Mouse (Mus musculus): ENCODE data around the gene Car7.
"Not testable (repeated sequence)": the region's sequence is repeated elsewhere in the genome, so short reads cannot be mapped to it uniquely, and the experiment has no call there.

Car7 gene

DNA sequence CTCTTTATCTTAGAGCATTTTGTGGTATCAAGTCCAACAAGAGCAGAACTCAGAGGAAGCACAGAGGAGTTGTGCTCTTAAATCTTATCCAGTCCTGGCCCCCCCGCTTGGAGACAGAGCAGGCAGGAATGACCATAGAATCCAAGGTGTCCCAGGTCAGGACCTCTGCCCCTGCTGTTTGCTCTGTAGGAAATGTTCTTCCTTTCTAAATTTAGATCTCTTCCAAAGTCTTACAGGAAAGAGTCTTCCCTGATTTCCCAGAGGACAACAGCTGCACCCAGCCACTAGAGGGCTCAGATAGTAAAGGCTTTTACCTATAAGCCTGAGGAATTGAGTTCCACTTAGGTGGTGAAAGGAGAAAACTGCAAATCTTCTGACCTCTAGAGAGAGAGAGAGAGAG, 35.1 kb downstream of the Car7 start:
- peak; percentile 67 for ATAC-seq (ENCODE audit: low TSS enrichment)

DNA sequence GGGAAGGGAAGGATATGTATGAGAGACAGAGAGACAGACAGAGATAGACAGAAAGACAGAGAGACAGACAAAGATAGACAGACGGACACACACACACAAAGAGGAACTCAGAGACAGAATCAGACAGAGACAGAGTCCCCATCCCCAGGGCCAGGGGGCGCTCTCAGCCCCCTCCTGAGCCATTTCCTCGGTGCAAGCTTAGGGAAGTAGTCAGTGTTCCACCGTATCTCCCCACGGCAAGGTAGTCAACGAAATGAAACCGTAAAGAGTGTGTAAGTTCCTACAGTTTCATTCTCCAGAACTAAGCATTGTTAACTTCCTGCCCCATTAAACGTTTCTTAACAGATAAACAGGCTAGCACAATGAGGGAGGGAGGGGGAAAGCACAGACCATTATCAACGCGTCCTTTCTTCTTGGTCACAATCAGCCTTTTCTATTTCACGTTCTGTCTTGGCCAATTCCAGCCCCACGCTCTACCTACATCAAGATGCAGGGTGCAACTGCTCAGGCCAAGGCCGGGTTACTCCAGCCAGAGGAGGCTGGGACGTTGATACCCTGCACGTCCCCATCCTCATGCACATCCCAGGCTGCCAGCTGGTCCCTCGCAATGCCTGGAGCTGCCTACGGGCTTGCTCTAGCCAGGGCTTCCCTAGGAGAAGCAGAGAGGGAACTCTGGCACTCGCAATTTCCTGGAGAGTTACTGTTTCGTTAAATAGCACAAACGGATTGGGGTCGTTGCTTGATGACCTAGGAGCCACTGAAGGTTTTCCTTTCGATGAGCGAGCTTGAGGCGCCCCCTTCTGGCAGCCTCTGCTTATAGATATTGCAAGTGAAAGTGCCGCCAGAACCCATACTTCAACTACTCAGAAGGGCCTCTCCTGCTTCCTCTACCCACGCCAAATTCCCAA, 36.2 kb downstream of the Car7 start:
- peak; percentile 88 for ATAC-seq (ENCODE audit: low TSS enrichment)

DNA sequence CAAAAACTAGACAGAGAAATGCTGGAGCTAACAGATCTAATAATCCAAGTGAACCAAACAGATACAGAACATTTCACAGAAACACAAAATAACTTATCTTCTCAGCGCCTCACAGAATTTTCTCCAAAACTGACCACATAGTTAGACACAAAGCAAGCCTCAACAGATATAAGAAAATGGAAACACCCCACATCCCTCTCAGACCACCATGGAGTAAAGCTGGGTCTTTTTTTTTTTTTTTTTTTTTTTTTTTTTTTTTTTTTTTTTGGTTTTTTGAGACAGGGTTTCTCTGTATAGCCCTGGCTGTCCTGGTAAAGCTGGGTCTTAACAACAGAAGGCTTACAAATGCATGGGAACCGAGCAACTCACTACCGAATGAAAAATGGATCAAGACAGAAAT, 42.3 kb downstream of the Car7 start:
- ATAC-seq (ENCODE audit: low TSS enrichment) = no peak

DNA sequence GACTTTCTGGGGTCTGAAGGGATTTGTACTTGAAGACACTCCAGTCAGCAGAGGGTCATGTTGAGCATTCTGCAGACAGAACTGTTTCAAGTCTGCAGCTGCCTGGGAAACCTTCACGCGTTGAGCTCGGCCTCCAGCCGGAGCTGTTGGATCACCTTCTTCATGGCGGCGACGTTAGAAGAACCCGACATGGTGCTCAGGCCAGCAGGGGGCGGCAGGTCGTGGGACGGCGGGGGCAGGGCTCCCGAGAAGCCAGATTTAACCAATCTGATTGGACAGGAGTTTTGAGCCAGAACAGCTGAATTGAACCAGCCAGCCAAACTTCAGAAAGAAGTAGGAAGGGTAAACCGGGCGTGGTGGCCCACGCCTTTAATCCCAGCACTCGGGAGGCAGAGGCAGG, 43.1 kb downstream of the Car7 start:
- ATAC-seq (ENCODE audit: low TSS enrichment) = not testable (repeated sequence)

DNA sequence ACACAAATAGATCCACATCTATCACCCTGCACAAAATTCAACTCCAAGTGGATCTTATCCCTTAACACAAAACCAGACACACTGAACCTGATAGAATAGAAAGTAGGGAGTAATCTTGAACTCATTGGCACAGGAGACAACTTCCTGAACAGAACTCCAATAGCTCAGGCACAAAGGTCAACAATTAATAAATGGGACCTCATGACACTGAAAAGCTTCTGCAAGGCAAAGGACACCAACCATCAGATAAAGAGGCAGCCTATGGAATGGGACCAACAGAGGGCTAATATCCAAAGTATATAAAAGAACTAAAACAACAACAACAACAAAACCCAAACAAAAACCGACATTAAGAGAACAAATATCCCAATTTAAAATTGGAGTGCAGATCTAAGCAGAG, 50.0 kb downstream of the Car7 start:
- no peak for ATAC-seq (ENCODE audit: low TSS enrichment)

DNA sequence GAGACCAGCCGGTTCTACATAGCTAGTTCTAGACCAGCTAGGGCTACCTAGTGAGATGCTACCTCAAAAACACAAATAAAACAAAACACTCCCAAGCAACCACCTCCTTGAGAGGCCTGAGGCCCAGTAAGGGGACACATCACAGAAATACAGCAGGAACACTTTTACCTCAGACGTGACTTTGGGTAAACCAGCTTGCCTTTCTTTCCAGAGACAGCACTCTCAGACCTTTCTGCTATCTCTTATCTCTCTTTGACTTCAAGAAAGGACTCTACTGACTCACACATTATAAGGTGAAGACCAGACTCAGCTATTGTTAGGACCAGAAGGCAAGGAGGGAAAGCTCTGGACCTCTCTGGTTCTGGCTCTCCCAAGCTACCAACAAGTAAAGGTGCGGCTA, 55.8 kb downstream of the Car7 start:
- no peak for ATAC-seq (ENCODE audit: low TSS enrichment)

DNA sequence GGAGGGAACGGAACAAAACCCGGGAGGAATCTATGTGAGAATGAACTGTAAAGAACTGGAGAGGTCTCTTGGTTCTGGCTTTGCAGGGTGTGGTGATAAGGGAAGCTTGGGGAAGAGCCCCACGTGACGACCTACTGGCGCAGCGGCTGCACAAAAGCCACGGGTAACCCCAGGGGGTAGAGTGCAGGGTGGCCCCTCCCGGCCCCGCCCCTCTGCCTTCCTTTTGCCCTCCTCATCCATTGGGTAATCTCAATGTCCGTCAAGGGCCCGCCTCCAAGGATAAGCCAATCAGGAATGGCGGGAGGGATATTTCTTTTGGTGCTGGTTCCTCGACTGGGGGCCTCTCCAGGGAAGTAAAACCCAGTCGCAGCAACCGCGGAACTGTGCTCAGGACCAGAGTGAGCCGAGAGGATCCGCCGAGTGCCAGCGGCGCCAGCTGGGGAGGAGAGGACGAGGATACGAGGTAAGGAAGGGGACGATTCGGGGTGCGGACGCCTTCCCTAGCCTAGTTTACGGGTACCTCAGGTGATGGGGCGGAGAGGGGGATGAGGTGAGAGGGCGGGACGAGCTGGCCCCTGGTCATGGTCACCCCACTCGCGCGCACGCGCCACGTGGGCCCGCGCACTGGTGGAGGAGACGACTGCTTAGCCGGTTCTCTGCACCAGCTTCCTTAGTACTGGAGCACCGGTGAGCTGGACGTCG, 56.8 kb downstream of the Car7 start, which contains the start of gene Pdp2:
TSS of gene Pdp2 (plus strand) at position 319 of the 702 bp plus-strand sequence.
- ATAC-seq (ENCODE audit: low TSS enrichment) = peak; percentile 98

DNA sequence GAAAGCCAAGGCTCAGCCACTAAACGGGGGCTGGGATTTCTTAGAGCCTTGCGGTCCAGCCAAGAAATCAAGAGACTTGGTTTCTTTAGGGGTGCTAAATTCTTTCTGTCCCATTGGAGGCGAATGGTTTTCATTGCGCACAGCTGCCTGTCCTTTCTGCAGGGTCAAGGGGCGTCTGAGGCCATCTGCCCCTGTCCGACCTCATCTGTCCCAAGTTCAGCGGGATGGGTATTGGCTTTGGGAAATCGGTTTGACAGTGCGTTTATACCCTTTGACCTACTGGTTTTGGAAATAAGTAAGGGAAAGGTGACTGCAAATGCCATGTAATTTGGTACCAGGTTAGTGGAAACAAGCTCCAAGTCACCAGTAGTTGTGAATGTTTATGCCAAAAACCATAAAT, 57.4 kb downstream of the Car7 start:
- no peak for ATAC-seq (ENCODE audit: low TSS enrichment)

DNA sequence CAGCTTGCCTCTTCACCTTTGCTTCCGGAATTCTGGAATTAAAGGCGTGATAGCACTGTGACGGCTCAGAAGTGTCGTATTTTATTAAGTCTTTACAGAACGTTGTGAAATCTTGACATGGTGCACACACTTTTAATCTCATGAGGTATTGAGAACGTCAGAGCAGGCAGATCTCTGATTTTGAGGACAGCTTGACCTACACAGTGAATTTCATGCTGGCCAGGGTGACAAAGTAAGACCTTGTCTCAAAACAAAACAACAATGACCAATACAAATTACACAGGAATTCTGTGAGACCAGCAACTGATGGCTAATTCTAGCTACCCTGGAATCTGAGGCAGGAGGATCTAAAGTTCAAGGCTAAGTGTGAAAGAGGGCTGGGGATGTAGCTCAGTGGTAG, 58.1 kb downstream of the Car7 start:
- ATAC-seq (ENCODE audit: low TSS enrichment) = no peak

DNA sequence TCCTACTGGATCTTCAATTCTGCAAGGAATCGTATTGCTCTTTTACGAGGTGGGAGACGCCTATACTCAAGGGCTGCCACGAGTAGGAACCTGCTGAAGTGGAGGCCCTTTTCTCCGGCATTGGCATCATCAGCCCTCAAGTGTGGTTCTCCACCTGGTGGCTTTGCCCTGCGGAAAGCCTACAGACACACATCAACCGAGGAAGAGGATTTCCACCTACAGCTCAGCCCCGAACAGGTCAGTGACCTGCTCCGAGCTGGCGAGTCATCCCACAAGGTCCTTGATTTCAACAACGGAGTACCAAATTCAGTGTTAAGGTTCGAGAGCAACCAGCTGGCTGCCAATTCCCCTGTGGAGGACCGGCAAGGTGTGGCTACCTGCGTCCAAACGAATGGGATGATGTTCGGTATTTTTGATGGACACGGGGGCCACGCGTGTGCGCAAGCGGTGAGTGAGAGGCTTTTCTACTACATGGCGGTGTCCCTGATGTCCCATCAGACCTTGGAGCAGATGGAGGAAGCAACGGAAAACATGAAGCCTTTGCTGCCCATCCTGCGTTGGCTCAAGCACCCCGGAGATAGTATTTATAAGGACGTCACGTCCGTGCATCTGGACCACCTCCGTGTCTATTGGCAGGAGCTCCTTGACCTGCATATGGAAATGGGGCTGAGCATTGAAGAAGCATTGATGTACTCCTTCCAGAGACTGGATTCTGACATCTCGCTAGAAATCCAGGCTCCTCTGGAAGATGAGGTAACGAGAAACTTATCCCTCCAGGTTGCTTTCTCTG, 59.2 kb downstream of the Car7 start:
- ATAC-seq (ENCODE audit: low TSS enrichment) = no peak

DNA sequence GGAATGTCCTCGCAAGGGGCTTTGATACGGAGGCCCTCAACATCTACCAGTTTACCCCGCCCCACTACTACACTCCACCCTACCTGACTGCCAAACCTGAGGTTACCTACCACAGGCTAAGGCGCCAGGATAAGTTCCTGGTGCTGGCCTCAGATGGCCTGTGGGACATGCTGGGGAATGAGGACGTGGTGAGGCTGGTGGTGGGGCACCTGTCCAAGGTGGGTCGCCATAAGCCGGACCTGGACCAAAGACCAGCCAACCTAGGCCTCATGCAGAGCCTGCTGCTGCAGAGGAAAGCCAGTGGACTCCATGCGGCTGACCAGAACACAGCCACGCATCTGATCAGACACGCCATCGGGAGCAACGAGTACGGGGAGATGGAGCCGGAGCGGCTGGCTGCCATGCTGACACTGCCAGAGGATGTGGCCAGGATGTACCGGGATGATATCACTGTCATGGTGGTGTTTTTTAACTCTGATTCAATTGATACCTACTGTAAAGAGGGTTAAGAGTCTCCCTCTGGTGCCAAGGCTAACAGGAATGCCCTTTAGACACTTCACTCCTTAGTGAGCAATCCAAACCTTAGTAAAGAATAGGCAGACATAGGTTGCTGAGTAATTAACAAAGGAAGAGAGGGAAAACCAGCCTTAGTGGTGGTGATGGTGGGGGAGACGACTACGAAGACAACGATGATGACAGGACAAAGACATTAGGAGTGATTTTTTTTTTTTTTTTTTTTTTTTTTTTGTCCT, 60.3 kb downstream of the Car7 start:
- no peak for ATAC-seq (ENCODE audit: low TSS enrichment)

DNA sequence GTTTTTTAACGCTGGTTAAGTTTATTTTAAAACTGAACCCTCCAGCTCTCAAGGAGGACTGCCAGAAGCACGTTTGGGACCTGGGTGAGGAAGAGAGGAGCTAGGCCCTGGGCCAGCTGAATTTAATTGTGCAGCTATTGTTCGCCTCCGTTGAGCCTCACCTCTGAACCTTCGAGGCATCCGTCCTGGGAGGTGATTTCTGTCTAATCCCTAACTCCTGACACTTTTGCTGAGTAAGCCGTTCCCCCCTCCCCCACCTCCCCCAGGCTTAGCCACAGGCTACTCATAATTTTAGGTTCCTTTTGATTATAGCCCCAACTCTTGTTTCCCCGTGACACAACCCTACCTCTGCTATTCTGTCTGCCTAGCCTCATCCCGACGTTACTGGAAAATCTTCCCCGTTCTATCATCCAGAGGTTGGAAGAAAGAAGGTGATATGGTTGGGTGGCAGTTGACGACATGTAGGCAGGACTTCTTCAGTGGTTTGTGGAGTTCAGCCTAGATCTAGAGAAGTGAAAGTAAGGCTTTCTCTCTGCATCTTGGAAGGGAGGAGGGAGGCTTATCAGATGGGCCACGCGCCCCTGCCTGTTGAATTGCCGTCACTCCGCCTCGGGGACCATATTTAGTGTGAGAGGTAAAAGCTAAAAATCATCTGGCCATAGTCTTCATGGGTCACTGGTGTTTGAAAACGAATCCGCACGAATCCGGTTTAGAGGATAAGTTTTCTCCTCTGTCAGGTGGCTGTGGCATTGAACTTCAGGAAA, 61.5 kb downstream of the Car7 start:
- no peak for ATAC-seq (ENCODE audit: low TSS enrichment)

DNA sequence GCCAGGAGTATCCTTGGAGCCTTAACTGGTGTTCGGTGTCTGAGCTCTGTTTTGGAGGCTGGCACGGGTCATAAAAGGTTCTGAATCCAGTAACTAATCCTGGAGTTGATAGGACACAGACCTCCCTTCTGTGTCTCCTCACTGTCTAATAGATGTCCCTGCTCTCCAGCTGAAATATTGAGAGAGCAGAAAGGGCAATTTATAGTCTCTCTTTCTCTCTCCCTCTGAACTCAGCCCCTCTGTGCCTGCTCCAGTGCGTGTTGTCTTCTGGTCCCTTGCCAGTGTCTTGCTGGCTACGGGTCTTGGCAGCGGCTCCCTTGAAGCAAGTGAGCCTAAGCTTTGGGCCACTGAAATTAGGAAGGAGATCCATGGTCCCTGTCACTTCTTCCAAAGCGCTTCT, 63.2 kb downstream of the Car7 start:
- no peak for ATAC-seq (ENCODE audit: low TSS enrichment)

DNA sequence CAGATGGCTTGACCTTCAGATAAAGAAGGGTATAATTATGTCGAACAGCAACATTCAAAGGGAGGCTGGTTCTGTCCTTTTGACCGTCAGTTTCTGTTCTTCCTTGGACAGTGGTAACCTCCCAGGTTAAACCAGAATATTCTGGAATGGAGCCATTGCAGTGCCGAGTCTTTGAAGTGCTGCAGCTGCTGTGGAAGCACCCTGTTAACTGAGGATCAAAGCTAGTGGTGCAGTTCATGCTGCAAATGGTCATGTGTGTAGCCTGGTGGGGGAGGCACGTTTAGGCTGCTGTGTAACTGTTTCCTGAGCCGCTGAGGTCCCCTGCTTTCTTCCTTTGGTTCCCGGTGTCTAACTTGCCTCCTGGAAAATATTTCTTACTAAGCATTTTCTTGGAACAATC, 64.0 kb downstream of the Car7 start:
- no peak for ATAC-seq (ENCODE audit: low TSS enrichment)

All from frontal cortex, adult (tissue).